Comparison of ENCODE assay signal across 20 mouse cellular contexts in the genomic region with DNA sequence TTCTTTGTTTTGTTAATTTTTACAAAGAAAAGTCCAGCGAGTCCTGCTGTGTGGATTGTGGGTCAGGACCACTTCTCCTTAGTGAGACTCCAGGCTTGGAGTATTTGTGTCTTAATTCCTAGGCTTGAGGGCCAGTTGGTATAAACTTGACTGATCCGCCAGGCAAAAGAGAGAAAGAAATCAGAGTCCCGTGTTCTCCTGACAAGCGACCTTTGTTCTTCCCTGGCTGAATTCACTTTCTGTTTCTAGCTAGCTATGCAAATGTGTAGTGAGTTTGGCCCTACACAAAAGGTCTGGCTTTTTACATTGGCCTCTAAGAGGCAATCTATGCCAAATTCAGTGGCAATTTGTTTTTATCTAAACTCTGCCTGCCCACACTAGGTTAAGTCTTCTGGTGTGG. TPM values are rescaled to one million over a fixed set of nuclear protein-coding genes. Genes with fewer than 3 reads are reported as not detected.
DNase-seq lines count a peak whose midpoint lies in the region; TF ChIP-seq lines count a peak whose summit lies in the region.
"Had no signal": no experiment of that assay in that cellular context is flagged by ENCODE, and none has a peak within 500 bp of the region (broad histone marks: within the 10 kb centered on the region; RNA-seq: fewer than 3 reads in every experiment).

No protein-coding gene starts in this region.

- 42% methylated on average over 4 of the region's 4 CpGs for WGBS in kidney, adult 2 months

- TF ChIP-seq POLR2A in kidney, adult 2 months (IDR thresholded peaks at IDR 0.05; ENCODE audit: low read depth, low read length): no peak
- no peak for TF ChIP-seq POLR2A in ES-Bruce4 (IDR thresholded peaks at IDR 0.05; ENCODE audit: insufficient read depth, low read length)

- no peak for TF ChIP-seq EP300 in ES-Bruce4 (IDR thresholded peaks at IDR 0.05; ENCODE audit: insufficient read depth, low read depth, low read length)

- TF ChIP-seq CTCF in kidney, adult 2 months (conservative IDR thresholded peaks at IDR 0.05; ENCODE audit: insufficient read depth, insufficient read length, low read depth, low read length): no peak
- TF ChIP-seq CTCF in ES-Bruce4 (IDR thresholded peaks at IDR 0.05; ENCODE audit: low read depth, low read length): no peak

- H3K9ac ChIP-seq in ES-Bruce4 (ENCODE audit: low read depth, poor library complexity, severe bottlenecking): no peak overlapping the region
- H3K9ac ChIP-seq: embryonic facial prominence, embryonic 13.5 days; heart, embryonic 15.5 days; limb, embryonic 15.5 days had no signal

- peak overlapping the region; percentile 64; the same call in 1 of the 2 replicates for H3K27ac ChIP-seq in kidney, adult 2 months (ENCODE audit: insufficient read depth, low read depth, low read length)
- peak overlapping the region; percentile 37; the same call in 1 of the 2 replicates for H3K27ac ChIP-seq in ES-Bruce4 (ENCODE audit: insufficient read depth, low read length)
- peak overlapping the region; percentile 68 for H3K27ac ChIP-seq in brown adipose tissue, adult 24 weeks (replicated peaks; ENCODE audit: low read depth, low read length)
- H3K27ac ChIP-seq: embryonic facial prominence, embryonic 13.5 days; heart, embryonic 15.5 days; limb, embryonic 15.5 days; macrophage had no signal

- H3K27me3 ChIP-seq in kidney, adult 2 months (replicated peaks; ENCODE audit: control insufficient read depth, insufficient read depth, low read length): no peaks in the 10 kb centered on the region
- H3K27me3 ChIP-seq in ES-Bruce4 (ENCODE audit: control insufficient read depth, insufficient read depth, low read length, poor library complexity, severe bottlenecking): no peaks in the 10 kb centered on the region
- H3K27me3 ChIP-seq: embryonic facial prominence, embryonic 13.5 days; heart, embryonic 15.5 days; limb, embryonic 15.5 days had no signal

- no peaks in the 10 kb centered on the region for H3K36me3 ChIP-seq in kidney, adult 2 months (ENCODE audit: control insufficient read depth, insufficient read depth, low read length)
- H3K36me3 ChIP-seq in ES-Bruce4 (ENCODE audit: control insufficient read depth, insufficient read depth, low read length, poor library complexity, severe bottlenecking): no peaks in the 10 kb centered on the region
- H3K36me3 ChIP-seq: embryonic facial prominence, embryonic 13.5 days; heart, embryonic 15.5 days; limb, embryonic 15.5 days; midbrain, embryonic 10.5 days had no signal

- H3K4me1 ChIP-seq in kidney, adult 2 months (ENCODE audit: control insufficient read depth, insufficient read depth, low read length): peaks cover 4% of the 10 kb centered on the region; the same call in 1 of the 2 replicates
- peaks cover 3% of the 10 kb centered on the region for H3K4me1 ChIP-seq in ES-Bruce4 (ENCODE audit: control insufficient read depth, insufficient read depth, low read length)
- no peaks in the 10 kb centered on the region for H3K4me1 ChIP-seq in brown adipose tissue, adult 24 weeks (ENCODE audit: control insufficient read depth, insufficient read depth, insufficient read length, low read length)
- H3K4me1 ChIP-seq: embryonic facial prominence, embryonic 13.5 days; limb, embryonic 15.5 days had no signal

- DNase-seq in kidney, adult 2 months: peak; percentile 71
- DNase-seq in kidney, postnatal 4 days: no peak
- peak; percentile 56 for DNase-seq in A20 (ENCODE audit: low read depth, low spot score)
- no peak for DNase-seq in cerebellum, adult 9-11 months
- DNase-seq in spleen, postnatal 4 days (ENCODE audit: low spot score in 2 of 2): no peak
- DNase-seq in lung, postnatal 25 days (ENCODE audit: low spot score): no peak
- DNase-seq: cerebellum, adult 9-10 months; gastrocnemius, postnatal 25 days; lung, adult 2 months; retina, postnatal 1 day; thymus, postnatal 4 days had no signal

- H3K9me3 ChIP-seq in ES-Bruce4 (replicated peaks; ENCODE audit: control insufficient read depth, insufficient read depth, low read length, poor library complexity, severe bottlenecking): no peaks in the 10 kb centered on the region
- H3K9me3 ChIP-seq: embryonic facial prominence, embryonic 13.5 days; heart, embryonic 15.5 days; limb, embryonic 15.5 days; midbrain, embryonic 10.5 days had no signal

- H3K4me3 ChIP-seq in kidney, adult 2 months (ENCODE audit: insufficient read depth, low read depth, low read length): no peak overlapping the region
- H3K4me3 ChIP-seq in ES-Bruce4 (ENCODE audit: low read depth, low read length): no peak overlapping the region
- H3K4me3 ChIP-seq in brown adipose tissue, adult 24 weeks (ENCODE audit: insufficient read depth, low read depth, low read length): no peak overlapping the region
- H3K4me3 ChIP-seq: embryonic facial prominence, embryonic 13.5 days; heart, embryonic 15.5 days; limb, embryonic 15.5 days; midbrain, embryonic 10.5 days had no signal

RNA-seq across cellular contexts. Expression of gene Erv3, which starts 22.2 kb away (rescaled TPM):
- polyA plus RNA-seq in kidney, adult 2 months (2012; rRNA removed): not detected in 2 replicates
- 0.32 and 0.46 TPM in 2 replicates for polyA plus RNA-seq in ES-Bruce4 (2011; ENCODE audit: insufficient read depth, insufficient read length, low read depth, missing spikeins)
- polyA plus RNA-seq in brown adipose tissue, adult 24 weeks (2012; ENCODE audit: insufficient read depth, insufficient read length, missing spikeins): not detected in 2 replicates
- polyA plus RNA-seq: embryonic facial prominence, embryonic 13.5 days; forebrain, embryonic 14.5 days; heart, embryonic 15.5 days; limb, embryonic 15.5 days; lung, adult 2 months; macrophage; midbrain, embryonic 10.5 days; neural tube, embryonic 11.5 days had no signal

RNA-seq across cellular contexts. Expression of gene Prnp, which starts 28.0 kb away (rescaled TPM):
- 144 and 146 TPM in 2 replicates for polyA plus RNA-seq in kidney, adult 2 months (2012; rRNA removed)
- polyA plus RNA-seq in ES-Bruce4 (2011; ENCODE audit: insufficient read depth, insufficient read length, low read depth, missing spikeins): 46.4 and 52.8 TPM in 2 replicates
- polyA plus RNA-seq in brown adipose tissue, adult 24 weeks (2012; ENCODE audit: insufficient read depth, insufficient read length, missing spikeins): 105 and 119 TPM in 2 replicates

RNA-seq across cellular contexts. Expression of gene Prn, which starts 28.0 kb away (rescaled TPM):
- not detected in 2 replicates for polyA plus RNA-seq in kidney, adult 2 months (2012; rRNA removed)
- not detected in 2 replicates for polyA plus RNA-seq in ES-Bruce4 (2011; ENCODE audit: insufficient read depth, insufficient read length, low read depth, missing spikeins)
- polyA plus RNA-seq in brown adipose tissue, adult 24 weeks (2012; ENCODE audit: insufficient read depth, insufficient read length, missing spikeins): not detected in 2 replicates
- polyA plus RNA-seq: heart, embryonic 15.5 days; limb, embryonic 15.5 days; lung, adult 2 months; macrophage; midbrain, embryonic 10.5 days; neural tube, embryonic 11.5 days had no signal

Comparison
In these comparisons a context has a peak if more than half of its experiments do, and no peak if none do; other contexts are left out.
1. DNase-seq: peak in kidney, adult 2 months (single experiment) and A20 (single experiment); none in kidney, postnatal 4 days (0 of 2), cerebellum, adult 9-11 months (single experiment), spleen, postnatal 4 days (0 of 2) and lung, postnatal 25 days (single experiment).
2. Peak in every context shown above with its lines, with median percentiles within 50 percentile points of each other: H3K27ac ChIP-seq.